Mouse (Mus musculus) c-Kit-negative CD71-positive TER-119-positive erythroid progenitor cells, embryonic 14.5 days (primary cell): ENCODE measurements around the gene Sumo2.
A peak's percentile ranks its signal among the peaks of the same experiment; 100 is the strongest.
"Not testable (repeated sequence)": the region's sequence is repeated elsewhere in the genome, so short reads cannot be mapped to it uniquely, and the experiment has no call there.

Source experiments
- DNase-seq: peaks from one replicate; pipeline ENCODE4 v3.0.0-alpha.2; 2013; ENCODE audit warnings: low read depth, low spot score

Sumo2 gene

DNA sequence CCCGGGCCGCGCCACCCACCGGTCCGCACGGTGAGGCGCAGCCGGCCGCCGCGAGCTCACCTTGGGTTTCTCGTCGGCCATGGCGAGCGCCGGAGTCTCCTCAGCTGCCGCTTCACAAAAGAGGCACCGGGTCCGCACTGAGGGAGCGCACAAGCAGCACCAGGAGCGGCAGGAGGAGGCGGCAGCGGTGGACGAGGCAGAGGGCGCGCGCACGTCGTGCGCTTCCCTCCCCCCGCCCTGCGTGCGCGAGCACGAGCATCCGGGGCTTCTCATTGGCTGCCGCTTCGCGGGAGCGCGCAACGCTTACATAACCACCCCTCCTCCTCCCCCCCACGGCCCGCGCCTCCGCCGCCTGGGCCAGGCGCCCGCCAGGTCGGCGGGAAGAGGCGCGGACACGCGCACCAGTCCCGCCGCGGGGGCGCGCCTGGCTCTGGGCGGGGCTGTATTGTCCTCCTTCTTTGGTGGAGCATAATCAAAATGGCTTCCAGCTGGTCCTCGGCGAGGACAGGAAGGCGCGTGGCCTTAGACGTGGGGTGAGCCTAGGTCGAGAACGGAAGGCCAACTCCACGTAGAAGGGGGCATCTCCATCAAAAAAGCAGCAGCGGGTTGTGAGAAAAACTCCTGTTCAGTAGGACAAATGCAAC, at the start of gene Sumo2:
Gene Sumo2, minus strand, starts transcription at position 239 of the 644 bp plus-strand sequence.
- peak; percentile 98 for DNase-seq

DNA sequence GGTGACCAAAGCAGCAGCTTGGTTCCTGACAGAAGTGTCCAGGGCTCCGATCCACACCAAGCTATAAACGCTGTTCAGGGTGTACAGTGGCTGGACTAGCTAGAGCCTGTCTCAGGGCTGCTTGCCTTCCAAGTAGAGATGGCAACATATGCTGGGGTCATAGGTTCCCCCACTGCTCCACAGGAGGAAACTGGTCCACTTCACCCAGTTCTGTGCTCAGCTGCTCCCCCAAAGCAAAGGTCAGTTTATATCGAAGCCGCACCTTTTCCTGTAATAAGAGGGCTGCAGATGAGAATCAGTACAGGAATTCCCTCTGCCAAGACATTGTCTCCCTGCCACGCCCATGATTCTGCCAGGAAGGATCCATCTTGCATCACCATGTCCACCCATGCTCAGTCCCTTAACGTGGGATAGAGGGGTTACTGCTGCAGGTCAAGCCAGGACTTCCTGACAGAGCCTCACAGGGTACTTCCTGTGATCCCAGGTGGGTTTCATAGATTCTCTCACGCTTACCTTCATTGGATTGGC, 49.6 kb upstream of the Sumo2 start:
- no peak for DNase-seq

DNA sequence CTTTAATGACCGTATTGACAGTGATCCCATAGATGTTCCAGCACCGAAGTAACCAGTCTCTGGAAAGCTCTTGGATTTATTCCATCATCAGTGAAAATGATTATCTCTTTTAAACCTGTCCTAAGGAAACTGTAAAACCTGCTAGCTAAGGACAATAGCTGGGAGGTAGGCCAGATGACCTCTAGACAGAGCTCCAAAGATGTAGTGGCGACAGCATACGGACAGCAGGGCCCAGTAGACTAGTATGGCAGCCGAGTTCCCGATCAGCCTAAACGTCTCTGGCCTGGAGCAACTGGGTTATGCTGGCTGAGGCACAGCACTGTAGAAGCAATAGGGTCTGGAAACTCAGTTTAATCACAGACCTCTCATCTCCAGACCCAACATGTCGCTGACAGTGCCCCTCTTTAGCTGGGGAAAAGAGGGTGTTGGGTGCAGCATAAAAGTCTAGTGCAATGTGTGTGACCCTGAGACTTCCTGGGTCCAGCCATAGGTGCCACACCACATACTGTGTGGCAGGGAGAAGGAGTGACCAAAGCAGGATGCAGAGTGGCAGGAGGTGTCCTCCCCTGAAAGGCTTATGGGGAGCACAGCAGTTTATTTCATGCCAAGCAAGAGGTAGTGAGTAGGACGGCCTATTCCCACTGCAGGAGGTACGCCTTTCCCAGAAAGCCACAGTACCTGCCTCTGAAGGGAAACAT, 48.4 kb upstream of the Sumo2 start:
- DNase-seq, result no peak

DNA sequence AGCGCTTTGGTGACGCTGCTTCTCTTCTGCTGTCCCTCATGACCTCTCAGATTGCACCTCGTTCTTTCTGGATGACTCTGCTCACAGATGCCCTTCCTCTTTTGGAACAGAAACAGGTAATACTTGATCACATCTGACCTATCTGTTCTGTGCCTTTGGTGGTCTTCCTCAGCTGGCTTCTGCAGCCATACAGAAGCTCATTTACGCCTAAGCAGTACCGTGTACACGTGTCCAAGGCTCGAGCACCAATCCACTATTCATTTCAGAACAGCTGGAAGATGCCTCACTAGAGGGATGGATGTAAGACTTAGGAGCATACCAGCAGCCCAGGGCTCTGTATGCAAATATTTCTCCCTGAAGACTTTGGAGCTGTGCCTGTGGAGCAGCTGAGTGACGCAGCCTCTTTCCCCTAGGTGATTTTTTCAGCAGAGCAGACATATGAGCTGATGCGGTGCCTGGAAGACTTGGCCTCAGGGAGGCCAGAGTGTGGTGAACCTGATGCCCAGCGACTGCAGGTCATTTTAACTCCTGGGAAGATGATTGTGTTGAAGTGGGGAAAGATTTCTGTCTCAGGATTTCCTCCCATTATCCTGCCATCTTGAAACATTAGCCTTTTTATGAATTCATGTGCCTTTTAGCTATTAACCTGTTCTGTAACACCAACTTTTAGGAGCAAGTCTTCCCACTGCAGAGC, 47.0 kb upstream of the Sumo2 start:
- DNase-seq, result no peak

DNA sequence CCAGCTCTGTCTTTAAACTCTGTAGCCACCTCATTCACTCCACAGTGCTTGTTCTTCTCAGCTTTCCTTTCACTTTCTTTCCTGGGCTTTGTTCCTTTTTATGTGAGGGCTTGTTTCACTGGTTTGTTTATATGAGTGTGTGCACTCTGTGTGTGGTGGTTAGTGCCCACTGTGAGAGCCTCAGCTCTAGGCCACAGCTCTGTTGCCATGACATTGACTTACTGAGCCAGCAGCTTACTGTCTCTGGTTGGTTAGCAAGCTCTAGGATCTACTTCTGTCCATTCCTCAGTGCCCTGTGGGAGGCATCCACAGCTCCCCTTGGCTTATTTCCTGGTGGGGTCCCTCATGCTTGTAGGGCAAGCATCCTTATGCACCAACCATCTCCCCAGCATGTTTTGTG, 43.0 kb upstream of the Sumo2 start:
- DNase-seq, result no peak

DNA sequence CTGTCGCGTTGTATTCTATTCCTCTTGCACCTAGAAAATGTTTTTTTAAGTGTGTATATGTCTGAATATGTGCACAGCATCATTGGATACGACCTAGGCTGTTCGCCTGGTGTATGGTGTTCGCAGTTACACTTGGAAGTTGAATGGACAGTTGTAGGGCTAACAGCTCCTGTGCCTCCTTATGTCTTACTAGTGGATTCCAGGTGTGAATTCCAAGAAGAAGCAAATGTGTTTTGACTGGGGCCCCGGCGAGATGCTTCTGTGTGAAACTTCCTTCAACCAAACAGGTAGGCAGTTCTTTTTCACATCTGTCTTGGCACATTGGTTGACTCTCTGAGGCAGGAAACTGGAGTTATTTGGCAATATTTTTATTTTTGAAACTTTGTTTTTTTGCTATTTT, 28.9 kb upstream of the Sumo2 start:
- DNase-seq, result no peak

DNA sequence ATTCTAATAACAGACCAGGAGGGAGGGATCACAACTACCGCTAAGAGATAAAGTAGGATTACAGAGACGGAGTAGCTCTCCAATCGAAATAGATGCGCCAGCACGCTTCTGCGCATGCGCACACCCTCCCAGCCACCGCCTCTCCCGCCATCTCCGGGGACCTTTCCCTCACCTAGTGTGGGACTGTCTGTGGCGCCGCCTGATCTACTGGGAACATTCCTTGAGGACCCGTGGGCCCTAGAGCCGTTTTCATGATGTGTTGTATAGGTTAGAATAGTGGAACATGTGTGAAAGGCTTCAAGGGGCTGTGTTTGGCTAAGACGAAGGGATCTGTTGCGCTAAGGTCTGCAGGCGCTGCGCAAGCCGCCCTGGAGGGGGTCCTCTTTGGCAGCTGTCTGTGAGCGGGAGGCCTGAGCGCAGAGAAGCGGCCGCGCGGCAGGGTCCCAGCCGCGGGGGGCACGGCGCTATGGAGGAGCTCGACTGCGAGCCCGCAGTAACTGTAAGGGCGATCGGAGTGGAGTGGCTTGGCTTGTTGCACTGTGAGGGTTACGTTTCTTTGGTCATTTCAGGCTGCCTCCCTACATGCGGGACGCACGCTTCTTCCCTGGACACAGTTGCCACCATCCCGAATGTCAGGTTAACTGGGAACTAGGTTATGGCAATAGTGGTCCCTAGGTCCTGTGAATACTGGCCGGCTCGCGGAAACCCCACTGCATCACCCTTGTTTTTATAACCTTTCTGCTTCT, 28.2 kb upstream of the Sumo2 start, which contains the start of gene Nup85:
Gene Nup85, plus strand, starts transcription at position 371 of the 746 bp plus-strand sequence.
- DNase-seq, result peak; percentile 97

DNA sequence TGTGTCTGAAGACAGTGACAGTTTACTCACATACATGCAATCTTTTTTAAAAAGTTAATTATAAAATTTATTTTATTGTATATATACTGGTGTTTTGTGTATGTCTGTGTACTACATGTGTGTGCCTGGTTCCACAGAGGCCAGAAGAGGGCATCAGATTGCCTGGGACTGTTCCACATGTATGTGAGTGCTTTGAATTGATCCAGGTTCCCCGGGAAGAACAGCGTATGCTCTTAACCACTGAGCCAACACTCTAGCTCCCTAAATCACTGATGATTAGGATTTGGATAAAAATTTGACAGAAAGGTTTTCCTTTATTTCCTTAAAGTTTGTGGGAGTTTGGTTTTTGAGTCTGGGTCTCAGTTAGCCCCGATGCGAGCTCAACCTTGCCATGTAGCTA, 27.3 kb upstream of the Sumo2 start:
- peak; percentile 24 for DNase-seq

DNA sequence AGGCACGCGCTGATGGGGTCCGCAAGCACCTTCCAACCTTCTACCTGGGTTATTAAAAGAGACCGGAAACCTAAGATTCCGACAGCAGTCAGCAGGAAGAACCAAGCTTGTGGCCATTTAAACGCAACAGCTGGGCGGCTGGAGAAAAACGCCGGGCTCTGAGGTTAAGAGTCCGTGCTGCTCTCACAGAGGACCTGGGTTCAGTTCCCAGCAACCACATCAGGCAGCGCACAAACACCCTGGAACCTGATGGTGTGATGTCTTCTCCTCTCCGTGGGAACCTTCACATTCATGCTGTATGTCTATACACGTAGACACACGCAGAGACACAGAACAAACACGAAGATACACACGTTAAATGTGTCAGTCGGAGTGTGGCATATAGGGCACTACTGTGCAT, 19.6 kb upstream of the Sumo2 start:
- DNase-seq, result no peak

DNA sequence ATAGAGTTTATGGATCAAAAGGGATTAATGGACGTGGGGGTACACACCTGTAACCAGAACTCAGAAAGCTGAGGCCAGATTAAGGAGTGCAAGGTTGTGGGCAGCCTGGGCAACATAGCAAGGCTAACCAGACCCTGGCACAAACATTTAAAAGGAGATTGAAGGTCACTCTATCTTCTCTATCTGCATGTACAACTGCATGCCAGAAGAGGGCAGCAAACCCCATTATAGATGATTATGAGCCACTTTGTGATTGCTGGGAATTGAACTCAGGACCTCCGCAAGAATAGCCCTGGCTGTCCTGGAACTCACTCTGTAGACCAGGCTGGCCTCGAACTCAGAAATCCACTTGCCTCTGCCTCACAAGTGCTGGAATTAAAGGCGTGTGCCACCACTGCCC, 16.7 kb upstream of the Sumo2 start:
- DNase-seq, result no peak

DNA sequence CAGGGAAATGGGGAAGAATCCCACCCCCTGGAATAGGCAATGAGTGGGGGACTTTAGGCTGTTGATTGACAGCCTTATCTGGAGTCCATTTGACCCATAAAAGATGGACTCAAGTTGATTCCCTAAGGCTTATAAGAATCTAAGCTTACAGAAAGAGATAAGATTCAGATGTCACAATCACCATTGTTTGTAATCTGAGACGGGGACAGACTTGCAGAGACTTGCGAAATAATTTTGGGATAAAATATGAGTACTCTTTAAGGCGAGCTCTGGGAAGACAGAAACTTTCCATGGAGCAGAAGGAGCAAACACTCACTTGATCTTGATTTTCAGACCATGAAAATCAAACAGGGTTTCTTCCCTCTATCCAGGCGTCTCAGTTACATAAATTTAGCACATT, 7.5 kb upstream of the Sumo2 start:
- DNase-seq, result no peak

DNA sequence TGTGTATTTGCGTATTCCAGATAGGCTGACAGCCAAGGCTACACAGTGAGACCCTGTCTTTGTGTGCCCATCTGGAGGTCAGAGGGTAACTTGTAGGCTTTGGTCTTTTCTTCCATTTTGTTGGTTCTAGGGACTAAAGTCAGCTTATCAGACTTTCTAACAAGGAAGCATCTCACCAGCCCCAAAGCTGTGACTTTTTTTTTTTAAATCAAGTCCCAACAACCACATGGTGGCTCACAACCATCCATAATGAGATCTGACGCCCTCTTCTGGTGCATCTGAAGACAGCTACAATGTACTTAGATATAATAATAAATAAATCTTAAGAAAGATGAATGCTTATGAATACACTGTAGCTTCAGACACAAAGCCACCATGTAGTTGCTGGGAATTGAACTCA, 2.0 kb upstream of the Sumo2 start:
- no peak for DNase-seq

DNA sequence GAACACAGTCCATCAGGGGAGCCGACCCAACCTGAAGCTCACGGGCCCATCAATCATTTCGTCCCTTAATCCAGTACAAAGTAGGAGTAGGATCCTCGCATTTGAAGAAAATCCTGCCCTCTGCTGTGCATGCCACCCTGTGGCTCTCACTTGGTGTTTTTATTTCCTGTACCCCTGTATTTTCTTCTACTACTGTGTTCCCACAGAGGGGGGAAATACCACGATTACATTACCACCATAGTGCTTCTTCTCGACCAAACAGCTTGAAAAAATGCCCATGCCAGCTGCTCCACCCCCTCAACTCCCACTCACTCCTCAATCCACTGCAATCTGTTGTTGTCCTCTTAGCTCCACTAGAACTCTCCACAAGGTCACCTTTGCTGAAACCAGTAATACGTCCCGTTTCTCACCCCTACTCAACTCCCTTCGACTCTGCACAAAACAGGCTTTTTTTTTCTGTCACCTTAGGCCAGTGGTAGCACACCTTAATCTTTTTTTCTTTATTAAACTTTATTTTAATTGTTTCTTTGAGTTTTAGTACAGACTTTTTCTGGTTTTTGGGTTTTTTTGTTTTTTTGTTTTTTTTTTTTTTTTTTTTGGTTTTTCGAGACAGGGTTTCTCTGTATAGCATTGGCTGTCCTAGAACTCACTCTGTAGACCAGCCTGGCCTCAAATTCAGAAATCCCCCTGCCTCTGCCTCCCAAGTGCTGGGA, 936 bp upstream of the Sumo2 start:
- no peak for DNase-seq

DNA sequence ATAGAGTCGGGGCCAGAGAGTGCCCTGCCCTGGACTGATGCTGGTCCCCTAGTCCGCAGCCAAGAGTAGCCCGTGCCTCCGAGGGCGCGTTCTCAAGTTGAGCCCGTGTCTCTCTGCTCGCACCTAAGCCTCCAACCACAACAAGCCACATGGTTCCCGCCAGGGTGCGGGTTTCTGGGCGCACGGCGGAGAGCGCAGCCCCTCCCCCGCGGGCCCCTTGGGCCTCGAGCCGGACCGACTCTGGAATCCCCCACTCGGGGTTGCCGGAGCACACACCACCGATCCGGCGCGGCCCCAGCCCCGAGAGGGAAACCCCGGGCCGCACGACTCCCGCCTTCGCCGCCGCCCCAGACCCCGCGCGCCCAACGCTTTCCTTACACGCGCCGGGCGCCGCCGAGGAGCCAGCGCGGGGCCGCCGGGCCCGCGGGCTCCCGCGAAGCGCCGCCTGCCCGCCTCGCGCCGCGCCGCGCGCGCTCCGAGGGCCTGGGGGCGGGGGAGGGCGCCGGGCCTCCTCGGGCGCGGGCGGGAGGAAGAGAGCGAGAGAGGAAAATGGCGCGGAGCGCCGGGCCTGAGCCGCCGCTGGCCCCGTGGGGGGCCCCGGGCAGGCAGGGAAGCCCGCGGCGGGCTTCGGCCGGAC, 557 bp downstream of the Sumo2 start:
- peak; percentile 45 for DNase-seq

DNA sequence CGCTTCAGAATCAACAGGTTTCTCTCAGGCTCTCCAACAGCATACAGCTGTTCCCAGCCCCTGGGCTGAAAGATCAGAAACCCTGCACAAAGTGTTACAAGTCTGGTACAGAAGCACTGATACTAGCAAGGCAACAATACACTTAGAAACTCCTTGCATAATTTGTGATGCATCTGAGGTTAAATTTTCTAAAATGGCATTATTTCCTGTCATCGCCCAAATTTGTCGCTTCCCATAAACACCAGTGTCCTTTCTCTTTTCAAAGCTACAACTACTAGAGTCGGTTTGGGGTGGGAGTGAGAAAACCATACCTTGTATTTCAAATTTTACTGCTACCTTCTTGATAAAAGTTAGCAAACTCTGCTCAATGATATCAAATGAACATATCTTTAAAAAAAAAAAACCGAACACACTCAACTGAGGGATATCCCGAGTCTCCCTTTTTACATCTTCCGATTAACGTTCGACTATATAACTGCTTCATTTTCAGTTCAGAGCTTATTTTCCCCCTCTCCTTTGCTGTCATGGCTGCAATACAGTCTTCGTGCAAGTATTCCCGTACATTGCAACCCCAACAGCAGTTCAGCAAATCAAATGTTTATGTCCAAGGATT, 1.2 kb downstream of the Sumo2 start:
- no peak for DNase-seq

DNA sequence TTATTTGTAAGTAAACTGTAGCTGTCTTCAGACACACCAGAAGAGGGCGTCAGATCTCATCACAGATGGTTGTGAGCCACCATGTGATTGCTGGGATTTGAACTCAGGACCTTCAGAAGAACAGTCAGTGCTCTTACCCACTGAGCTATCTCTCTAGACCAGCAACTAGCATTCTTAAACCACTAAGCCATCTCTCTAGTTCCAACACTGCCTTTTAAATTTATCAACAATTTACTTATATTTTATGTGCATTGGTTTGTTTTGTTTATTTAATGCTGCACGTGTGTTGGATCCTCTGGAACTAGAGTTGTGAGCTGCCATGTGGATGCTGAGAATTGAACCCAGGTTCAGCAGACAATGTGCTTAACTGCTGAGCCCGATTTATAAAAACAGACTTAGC, 9.6 kb downstream of the Sumo2 start:
- not testable (repeated sequence) for DNase-seq

DNA sequence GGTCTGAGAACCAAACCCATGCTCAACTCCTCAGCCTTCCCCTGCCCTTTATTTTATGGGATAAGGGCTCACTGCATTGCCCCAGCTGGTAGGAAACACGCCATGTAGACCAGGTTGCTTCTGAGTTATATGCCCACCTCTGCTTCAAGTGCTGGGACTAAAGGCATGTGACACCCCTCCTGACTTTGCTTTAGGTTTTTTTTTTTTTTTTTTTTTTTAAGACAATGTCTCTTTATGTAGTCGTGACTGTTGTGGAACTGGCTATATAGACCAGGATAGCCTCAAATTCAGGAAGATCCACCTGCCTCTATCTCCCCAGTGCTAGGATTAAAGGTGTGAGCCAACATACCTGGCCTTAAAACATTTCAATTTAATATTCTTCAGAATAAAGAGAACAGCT, 13.4 kb downstream of the Sumo2 start:
- no peak for DNase-seq

DNA sequence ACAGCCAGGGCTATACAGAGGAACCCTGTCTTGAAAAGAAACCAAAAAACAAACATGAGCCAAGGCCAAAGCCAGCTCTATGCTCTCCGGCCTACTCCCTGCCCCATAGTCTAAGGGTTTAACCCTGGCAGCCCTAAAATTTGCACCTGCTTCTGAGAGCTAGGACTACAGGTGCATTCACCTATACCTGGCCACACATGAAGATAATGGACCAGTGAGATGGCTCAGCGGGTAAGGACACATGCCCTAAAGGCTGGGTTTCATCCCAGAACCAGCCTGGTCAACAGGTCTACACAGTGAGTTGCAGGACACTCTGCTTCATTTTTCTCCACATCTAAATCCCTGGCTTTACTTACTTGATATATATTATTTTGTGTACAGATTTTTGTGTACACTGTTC, 13.8 kb downstream of the Sumo2 start:
- DNase-seq, result no peak

DNA sequence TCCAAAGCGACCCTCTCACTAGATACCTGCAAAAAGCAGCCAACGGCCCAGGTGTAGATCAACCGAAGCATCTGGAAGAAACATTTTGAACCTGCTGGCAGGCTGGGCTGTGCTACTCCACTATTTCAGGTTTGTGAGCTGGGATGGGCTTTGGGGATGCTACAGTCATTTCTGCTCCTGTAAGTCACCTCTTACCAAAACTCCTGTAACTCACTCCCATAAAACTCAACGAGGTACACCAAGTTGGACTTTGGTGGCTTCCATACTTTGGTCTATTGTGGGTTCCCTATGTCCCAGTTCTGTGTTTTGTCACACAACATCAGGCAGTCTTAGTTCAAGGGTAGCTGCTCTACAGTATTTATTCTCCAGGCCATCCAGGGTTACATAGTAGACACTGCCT, 15.0 kb downstream of the Sumo2 start:
- no peak for DNase-seq

DNA sequence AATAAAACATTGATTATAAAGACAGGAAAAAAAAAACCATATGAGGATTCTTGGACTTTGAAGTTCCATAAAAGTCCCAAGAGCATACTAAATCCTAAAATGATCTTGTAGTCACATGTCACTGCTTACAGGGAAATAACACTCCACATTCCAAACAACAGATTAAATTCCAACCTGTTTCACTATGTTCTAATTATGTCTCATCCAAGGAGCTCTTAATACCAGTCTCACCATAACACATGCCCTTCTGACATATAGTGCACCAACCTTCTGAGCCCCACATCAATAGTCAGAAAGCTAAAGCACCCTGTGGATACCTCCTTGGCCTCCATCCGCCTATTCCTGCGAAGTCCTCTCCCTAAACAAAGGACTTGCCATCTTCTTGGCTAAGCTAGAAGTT, 15.9 kb downstream of the Sumo2 start:
- no peak for DNase-seq
